Comparison of ENCODE assay signal across 37 mouse cellular contexts in genomic region chr7:26917114-26917513, GRCm38 (mm10). TPM values are rescaled to one million over a fixed set of nuclear protein-coding genes. Genes with fewer than 3 reads are reported as not detected.
"Had no signal": no experiment of that assay in that cellular context is flagged by ENCODE, and none has a peak within 500 bp of the region (broad histone marks: within the 10 kb centered on the region; RNA-seq: fewer than 3 reads in every experiment).

No protein-coding gene starts in this region.

RNA-seq across cellular contexts. Expression of gene Cyp2a22, which starts 22.1 kb away (rescaled TPM):
- total RNA-seq: left cerebral cortex, adult 18-20 months; left cerebral cortex, adult 2 months; left cerebral cortex, adult 8-10 months; left cerebral cortex, postnatal 10 days; left cerebral cortex, postnatal 14 days; left cerebral cortex, postnatal 25 days; left cerebral cortex, postnatal 36 days; left cerebral cortex, postnatal 4 days; megakaryocyte progenitor cell, adult 5-6 weeks; megakaryocyte, adult 5-6 weeks; megakaryocyte-erythroid progenitor cell, adult 5-6 weeks; midbrain, postnatal 0 days; monocyte, adult 5-6 weeks had no signal
- polyA plus RNA-seq: limb, embryonic 10.5 days; limb, embryonic 11.5 days; limb, embryonic 12.5 days; limb, embryonic 13.5 days; limb, embryonic 14.5 days; limb, embryonic 15.5 days; liver, embryonic 11.5 days; liver, embryonic 12.5 days; lung, adult 2 months; lung, embryonic 14.5 days; lung, embryonic 15.5 days; lung, embryonic 16.5 days; lung, postnatal 0 days; macrophage; midbrain, embryonic 10.5 days; midbrain, embryonic 11.5 days; midbrain, embryonic 12.5 days; midbrain, embryonic 13.5 days; midbrain, embryonic 14.5 days; midbrain, embryonic 15.5 days; midbrain, embryonic 16.5 days; midbrain, postnatal 0 days; myocyte; neural tube, embryonic 11.5 days; neural tube, embryonic 12.5 days had no signal
